Mouse (Mus musculus) MEL (cell line): ENCODE results near the gene Bbs5. TPM values are rescaled to one million over a fixed set of nuclear protein-coding genes. Genes with fewer than 3 reads are reported as not detected.
A peak's percentile ranks its signal among the peaks of the same experiment; 100 is the strongest.

Source experiments
- DNase-seq: peaks from one replicate; pipeline ENCODE4 v3.0.0; 2011; ENCODE audit warnings: low read depth, low spot score
- H3K27ac ChIP-seq: 2 replicates; pipeline ENCODE4 v1.5.1; 2012; ENCODE audit warnings: low read depth, mild to moderate bottlenecking, control low read depth, low read length, moderate library complexity; ENCODE audit not compliant: control insufficient read depth
- H3K27me3 ChIP-seq, 2 experiments: fragments of 150-350 bp in 1 of 2; sonication (generic) in 1 of 2; 2 replicates each; pipeline ENCODE4 v1.6.1; 2012; ENCODE audit warnings: low read length in 2 of 2, mild to moderate bottlenecking in 2 of 2, improper control_type of control experiment in 1 of 2, moderate library complexity in 1 of 2; ENCODE audit not compliant: insufficient read depth in 2 of 2, control insufficient read depth in 1 of 2
- H3K36me3 ChIP-seq, 2 experiments: 2 replicates each; pipeline ENCODE4 v1.6.1; 2012 to 2014; ENCODE audit warnings: low read length in 2 of 2, improper control_type of control experiment in 1 of 2, inconsistent platforms in 1 of 2, mild to moderate bottlenecking in 1 of 2; ENCODE audit not compliant: insufficient read depth in 2 of 2, control insufficient read depth in 1 of 2
- H3K4me1 ChIP-seq, 2 experiments: fragments of 150-350 bp in 1 of 2; sonication (generic) in 1 of 2; 2 replicates each; pipeline ENCODE4 v1.6.1; 2012; ENCODE audit warnings: low read length in 2 of 2, improper control_type of control experiment in 1 of 2, mild to moderate bottlenecking in 1 of 2; ENCODE audit not compliant: insufficient read depth in 2 of 2, control insufficient read depth in 1 of 2
- H3K4me3 ChIP-seq, 2 experiments: fragments of 150-350 bp in 1 of 2; sonication (generic) in 1 of 2; 2 replicates each; pipeline ENCODE4 v1.5.1; 2012; ENCODE audit warnings: low read depth in 2 of 2, low read length in 2 of 2, mild to moderate bottlenecking in 2 of 2, moderate library complexity in 2 of 2, control low read depth in 1 of 2, improper control_type of control experiment in 1 of 2; ENCODE audit not compliant: control insufficient read depth in 1 of 2, insufficient read depth in 1 of 2
- H3K79me2 ChIP-seq: 2 replicates; pipeline ENCODE4 v1.6.1; 2012; ENCODE audit warnings: mild to moderate bottlenecking, low read length, moderate library complexity; ENCODE audit not compliant: control insufficient read depth, poor library complexity, insufficient read depth
- H3K9ac ChIP-seq: 2 replicates; pipeline ENCODE4 v1.6.1; 2012; ENCODE audit warnings: low read depth, mild to moderate bottlenecking, control low read depth, low read length, moderate library complexity; ENCODE audit not compliant: control insufficient read depth, poor library complexity, severe bottlenecking
- H3K9me3 ChIP-seq: fragments of 150-350 bp; sonication (generic); replicated peaks from 2 replicates; pipeline ENCODE4 v1.6.1; 2012; ENCODE audit warnings: mild to moderate bottlenecking, low read length, improper control_type of control experiment, moderate library complexity; ENCODE audit not compliant: insufficient read depth
- CHD2 ChIP-seq: IDR thresholded peaks from 2 replicates; pipeline ENCODE4 v1.6.1; 2011; ENCODE audit warnings: low read length, improper control_type of control experiment
- ELF1 ChIP-seq: IDR thresholded peaks from 2 replicates; pipeline ENCODE4 v1.6.1; 2014; ENCODE audit warnings: low read depth, mild to moderate bottlenecking, inconsistent platforms, low read length, improper control_type of control experiment, moderate library complexity
- ETS1 ChIP-seq: IDR thresholded peaks from 2 replicates; pipeline ENCODE4 v1.6.1; 2012; ENCODE audit warnings: low read depth, mild to moderate bottlenecking, inconsistent platforms, low read length, improper control_type of control experiment, moderate library complexity
- GATA1 ChIP-seq: IDR thresholded peaks from 2 replicates; pipeline ENCODE4 v1.6.1; 2011; ENCODE audit warnings: low read depth, low read length, improper control_type of control experiment
- HCFC1 ChIP-seq: IDR thresholded peaks from 2 replicates; pipeline ENCODE4 v1.6.1; 2012; ENCODE audit warnings: low read depth, mild to moderate bottlenecking, inconsistent platforms, low read length, improper control_type of control experiment, moderate library complexity
- JUND ChIP-seq: IDR thresholded peaks from 2 replicates; pipeline ENCODE4 v1.6.1; 2011; ENCODE audit warnings: low read depth, mild to moderate bottlenecking, improper control_type of control experiment, low read length
- MAZ ChIP-seq: IDR thresholded peaks from 2 replicates; pipeline ENCODE4 v1.6.1; 2012; ENCODE audit warnings: low read depth, mild to moderate bottlenecking, inconsistent platforms, low read length, improper control_type of control experiment
- MEF2A ChIP-seq: IDR thresholded peaks from 2 replicates; pipeline ENCODE4 v1.6.1; 2014; ENCODE audit warnings: low read depth, mild to moderate bottlenecking, inconsistent platforms, low read length, improper control_type of control experiment; ENCODE audit not compliant: poor library complexity, insufficient replicate concordance, severe bottlenecking; ENCODE audit errors: extremely low read depth
- MXI1 ChIP-seq: IDR thresholded peaks from 2 replicates; pipeline ENCODE4 v1.6.1; 2011; ENCODE audit warnings: mild to moderate bottlenecking, low read depth, low read length, improper control_type of control experiment
- MYC ChIP-seq: IDR thresholded peaks from 2 replicates; pipeline ENCODE4 v1.6.1; 2011; ENCODE audit warnings: low read depth, mild to moderate bottlenecking, low read length, improper control_type of control experiment, moderate library complexity
- NELFE ChIP-seq: IDR thresholded peaks from 2 replicates; pipeline ENCODE4 v1.6.1; 2011; ENCODE audit warnings: low read depth, low read length, improper control_type of control experiment
- NRF1 ChIP-seq: IDR thresholded peaks from 2 replicates; pipeline ENCODE4 v1.6.1; 2014; ENCODE audit warnings: low read depth, mild to moderate bottlenecking, inconsistent platforms, low read length, improper control_type of control experiment, moderate library complexity; ENCODE audit not compliant: poor library complexity, insufficient read depth, severe bottlenecking
- POLR2AphosphoS2 ChIP-seq: IDR thresholded peaks from 2 replicates; pipeline ENCODE4 v1.6.1; 2011; ENCODE audit warnings: low read length, improper control_type of control experiment
- POLR2AphosphoS5 ChIP-seq: IDR thresholded peaks from 2 replicates; pipeline ENCODE4 v1.6.1; 2012; ENCODE audit warnings: low read depth, borderline replicate concordance, mild to moderate bottlenecking, inconsistent platforms, low read length, moderate library complexity, mixed read lengths
- RAD21 ChIP-seq: IDR thresholded peaks from 2 replicates; pipeline ENCODE4 v1.6.1; 2011; ENCODE audit warnings: mild to moderate bottlenecking, low read depth, low read length, improper control_type of control experiment
- RCOR1 ChIP-seq: IDR thresholded peaks from 2 replicates; pipeline ENCODE4 v1.6.1; 2012; ENCODE audit warnings: low read depth, mild to moderate bottlenecking, inconsistent platforms, low read length, improper control_type of control experiment
- SIN3A ChIP-seq: IDR thresholded peaks from 2 replicates; pipeline ENCODE4 v1.6.1; 2012; ENCODE audit warnings: low read length, improper control_type of control experiment, inconsistent platforms
- SMC3 ChIP-seq: IDR thresholded peaks from 2 replicates; pipeline ENCODE4 v1.6.1; 2011; ENCODE audit warnings: low read depth, low read length, improper control_type of control experiment
- TAL1 ChIP-seq: IDR thresholded peaks from 2 replicates; pipeline ENCODE4 v1.6.1; 2012; ENCODE audit warnings: mild to moderate bottlenecking, inconsistent platforms, low read length, moderate library complexity, mixed read lengths
- TCF12 ChIP-seq: IDR thresholded peaks from 2 replicates; pipeline ENCODE4 v1.6.1; 2014; ENCODE audit warnings: low read depth, mild to moderate bottlenecking, inconsistent platforms, low read length, improper control_type of control experiment, moderate library complexity
- UBTF ChIP-seq: IDR thresholded peaks from 2 replicates; pipeline ENCODE4 v1.6.1; 2012; ENCODE audit warnings: low read depth, mild to moderate bottlenecking, inconsistent platforms, low read length, improper control_type of control experiment, moderate library complexity, borderline replicate concordance; ENCODE audit not compliant: insufficient read depth
- USF1 ChIP-seq: IDR thresholded peaks from 2 replicates; pipeline ENCODE4 v1.6.1; 2014; ENCODE audit warnings: low read depth, mild to moderate bottlenecking, inconsistent platforms, low read length, improper control_type of control experiment, moderate library complexity
- USF2 ChIP-seq, 2 experiments: IDR thresholded peaks; 2 replicates each; pipeline ENCODE4 v1.6.1; 2011 to 2012; ENCODE audit warnings: improper control_type of control experiment in 2 of 2, low read length in 2 of 2, borderline replicate concordance in 1 of 2, inconsistent platforms in 1 of 2, low read depth in 1 of 2, mild to moderate bottlenecking in 1 of 2; ENCODE audit not compliant: insufficient read depth in 1 of 2
- ZC3H11A ChIP-seq: IDR thresholded peaks from 2 replicates; pipeline ENCODE4 v1.6.1; 2012; ENCODE audit warnings: low read depth, mild to moderate bottlenecking, inconsistent platforms, low read length, improper control_type of control experiment
- ZKSCAN1 ChIP-seq: IDR thresholded peaks from 2 replicates; pipeline ENCODE4 v1.6.1; 2012; ENCODE audit warnings: low read depth, mild to moderate bottlenecking, inconsistent platforms, low read length, improper control_type of control experiment, moderate library complexity
- ZMIZ1 ChIP-seq: IDR thresholded peaks from 2 replicates; pipeline ENCODE4 v1.6.1; 2012; ENCODE audit warnings: low read depth, mild to moderate bottlenecking, inconsistent platforms, low read length, improper control_type of control experiment, moderate library complexity
- ZNF384 ChIP-seq: IDR thresholded peaks from 2 replicates; pipeline ENCODE4 v1.6.1; 2012; ENCODE audit warnings: low read depth, mild to moderate bottlenecking, inconsistent platforms, low read length, improper control_type of control experiment
- polyA plus RNA-seq, 2 experiments: library from polyadenylated mRNA; stranded (reverse) in 1 of 2; unstranded in 1 of 2; fragments of >175 nt in 1 of 2; fragments of >200 nt in 1 of 2; gene quantifications; 2 replicates each; pipeline versions ENCODE4 v1.2.1 to v1.2.4; 2012; ENCODE audit warnings: low replicate concordance in 2 of 2, low read depth in 1 of 2; ENCODE audit not compliant: insufficient read length in 2 of 2, insufficient read depth in 1 of 2, missing spikeins in 1 of 2
- total RNA-seq: library from RNA; depleted of rRNA; stranded (reverse); fragments of 300-350 nt; gene quantifications from 2 replicates; pipeline ENCODE4 v1.2.3, GENCODE M21; 2012

Bbs5 gene
- total and polyA plus RNA-seq, 3 experiments: 5.4 to 5.7 TPM; not detected in 1

DNA sequence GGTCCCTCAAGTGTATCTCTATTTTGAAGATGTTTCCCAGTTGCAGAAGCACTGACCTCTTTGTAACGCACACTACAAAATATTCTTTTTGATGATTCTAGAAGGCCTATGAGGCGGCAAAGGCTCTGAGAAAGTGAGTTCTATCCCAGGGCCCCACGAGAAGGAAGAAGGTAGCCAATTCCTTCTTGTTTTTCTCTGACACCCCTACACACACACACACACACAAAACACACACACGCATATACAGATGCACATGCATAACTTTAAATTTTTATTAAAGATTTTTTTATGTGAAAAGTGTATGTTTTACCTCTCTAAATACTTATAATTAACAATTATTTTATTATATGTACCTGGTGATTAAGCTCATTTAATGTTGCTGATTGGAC is 66.6 kb downstream of the Bbs5 start:
- no peak for DNase-seq
- H3K27ac ChIP-seq: no peak overlapping the region

DNA sequence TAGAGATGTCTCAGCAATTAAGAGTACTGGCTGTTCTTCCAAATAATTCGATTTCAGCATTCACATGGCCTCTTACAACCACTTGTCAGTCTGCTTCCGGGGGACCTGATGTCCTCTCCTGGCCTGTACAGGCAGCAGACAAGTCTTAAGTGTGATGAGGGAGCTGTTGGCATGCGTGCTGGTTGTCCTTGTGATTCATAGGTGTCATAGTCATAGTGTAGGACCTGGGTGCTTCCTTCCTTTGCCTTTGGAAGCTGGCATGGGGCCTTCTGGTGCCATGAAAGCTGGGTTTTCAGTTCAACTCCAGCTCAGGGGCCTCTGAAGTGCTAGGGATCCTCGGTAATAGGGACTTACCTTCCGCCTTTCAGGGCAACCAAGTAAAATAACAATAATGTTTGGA is 67.2 kb downstream of the Bbs5 start:
- no peak for DNase-seq
- no peaks in the 10 kb centered on the region for H3K4me1 ChIP-seq
- H3K36me3 ChIP-seq: peaks cover 0 to 6% of the 10 kb centered on the region in 2 experiments; a peak in 2 of 4 replicates
- TF ChIP-seq SMC3: no peak
- TF ChIP-seq NRF1: no peak
- no peak for TF ChIP-seq UBTF
- no peak for TF ChIP-seq JUND
- no peak for TF ChIP-seq ZKSCAN1
- TF ChIP-seq POLR2AphosphoS2: no peak
- no peak for TF ChIP-seq GATA1
- TF ChIP-seq ZNF384: no peak
- TF ChIP-seq USF2 (IDR thresholded peaks at IDR 0.05; ENCODE audit: borderline replicate concordance in 1 of 2, insufficient read depth in 1 of 2, low read depth in 1 of 2, low read length in 2 of 2): no peak
- TF ChIP-seq SIN3A: no peak
- no peak for TF ChIP-seq NELFE
- no peak for TF ChIP-seq CHD2
- TF ChIP-seq MEF2A: no peak
- no peak for TF ChIP-seq MXI1
- no peak for TF ChIP-seq ZC3H11A
- no peak for TF ChIP-seq TCF12
- TF ChIP-seq ELF1: no peak
- no peak for TF ChIP-seq RAD21
- H3K9ac ChIP-seq: 0 out of 2 replicates have a peak overlapping the region, but pooled peaks have one; percentile 7
- H3K27ac ChIP-seq: no peak overlapping the region
- H3K79me2 ChIP-seq: peaks cover 2% of the 10 kb centered on the region; the same call in 1 of the 2 replicates
- no peak overlapping the region for H3K4me3 ChIP-seq
- H3K9me3 ChIP-seq: no peaks in the 10 kb centered on the region
- H3K27me3 ChIP-seq: peaks cover 6 to 14% of the 10 kb centered on the region in 2 experiments

More for the DNA sequence above, 66.6 kb downstream of the Bbs5 start:
- H3K36me3 ChIP-seq: peaks cover 0 to 6% of the 10 kb centered on the region in 2 experiments; a peak in 2 of 4 replicates
- TF ChIP-seq ZMIZ1 (no peak), ETS1 (no peak), MAZ (no peak), RAD21 (no peak), MYC (no peak; the same call in 1 of the 2 replicates), POLR2AphosphoS5 (no peak), TAL1 (no peak), HCFC1 (no peak), USF1 (no peak), MXI1 (no peak), RCOR1 (no peak)
- peak overlapping the region; percentile 33 to 41 for H3K4me3 ChIP-seq
- H3K79me2 ChIP-seq: peaks cover 2% of the 10 kb centered on the region; the same call in 1 of the 2 replicates
- H3K9me3 ChIP-seq: no peaks in the 10 kb centered on the region
- H3K4me1 ChIP-seq: no peaks in the 10 kb centered on the region
- peak overlapping the region; percentile 45 for H3K9ac ChIP-seq
- H3K27me3 ChIP-seq: peaks cover under 1 to 8% of the 10 kb centered on the region in 2 experiments; a peak in 3 of 4 replicates
